Comparison of ENCODE assay signal across 9 mouse cellular contexts in genomic region chr7:140959181-140959901, GRCm38 (mm10). TPM values are rescaled to one million over a fixed set of nuclear protein-coding genes. Genes with fewer than 3 reads are reported as not detected.
DNase-seq lines count a peak whose midpoint lies in the region; ATAC-seq and TF ChIP-seq lines count a peak whose summit lies in the region.
"Had no signal": no experiment of that assay in that cellular context is flagged by ENCODE, and none has a peak within 500 bp of the region (broad histone marks: within the 10 kb centered on the region; RNA-seq: fewer than 3 reads in every experiment).

No protein-coding gene starts in this region.

- peak overlapping the region; percentile 9; the same call in 1 of the 2 replicates for H3K4me3 ChIP-seq in forebrain, embryonic 10.5 days
- H3K4me3 ChIP-seq in forebrain, embryonic 16.5 days (replicated peaks; ENCODE audit: low read length): no peak overlapping the region
- H3K4me3 ChIP-seq in midbrain, postnatal 0 days (ENCODE audit: low read depth, low read length): no peak overlapping the region
- H3K4me3 ChIP-seq in midbrain, embryonic 15.5 days: no peak overlapping the region

- DNase-seq in forebrain, embryonic 10.5 days (ENCODE audit: extremely low spot score, low spot score): no peak
- peak; percentile 51 for DNase-seq in midbrain, postnatal 0 days (ENCODE audit: low spot score)
- peak; percentile 31 for DNase-seq in c-Kit-positive CD71-positive TER-119-negative erythroid progenitor cells, embryonic 14.5 days (ENCODE audit: low read depth)
- DNase-seq in heart, postnatal 14 days: peak; percentile 64 to 67
- peak; percentile 72 for DNase-seq in lung, postnatal 10 days
- DNase-seq in spleen, postnatal 14 days (ENCODE audit: low spot score in 2 of 2): no peak

- peak; percentile 64 for TF ChIP-seq CTCF in midbrain, postnatal 0 days (IDR thresholded peaks at IDR 0.05)

- H3K4me1 ChIP-seq in forebrain, embryonic 10.5 days: peaks cover 66% of the 10 kb centered on the region
- peaks cover 8% of the 10 kb centered on the region for H3K4me1 ChIP-seq in forebrain, embryonic 16.5 days (replicated peaks; ENCODE audit: control insufficient read depth, insufficient read depth, low read length)
- no peaks in the 10 kb centered on the region for H3K4me1 ChIP-seq in midbrain, postnatal 0 days (ENCODE audit: insufficient read depth, low read length)
- H3K4me1 ChIP-seq in midbrain, embryonic 15.5 days: peaks cover 5% of the 10 kb centered on the region

- intact Hi-C loops in heart, postnatal 14 days (cut with DNase I): loop anchor here (2.0 to 5.0 kb wide), 2 partner anchors 49 to 52 kb away; no protein-coding TSS in a partner anchor

- no peaks in the 10 kb centered on the region for H3K9me3 ChIP-seq in forebrain, embryonic 10.5 days
- H3K9me3 ChIP-seq in forebrain, embryonic 16.5 days (ENCODE audit: control insufficient read depth, low read length): no peaks in the 10 kb centered on the region
- no peaks in the 10 kb centered on the region for H3K9me3 ChIP-seq in midbrain, postnatal 0 days (ENCODE audit: low read length)
- no peaks in the 10 kb centered on the region for H3K9me3 ChIP-seq in midbrain, embryonic 15.5 days

- no peak for ATAC-seq in forebrain, embryonic 16.5 days
- ATAC-seq in midbrain, postnatal 0 days (ENCODE audit: low FRiP score): no peak
- no peak for ATAC-seq in midbrain, embryonic 15.5 days (replicated peaks)

- H3K27ac ChIP-seq in forebrain, embryonic 10.5 days: peak overlapping the region; percentile 52; the same call in 1 of the 2 replicates
- no peak overlapping the region for H3K27ac ChIP-seq in forebrain, embryonic 16.5 days (ENCODE audit: low read length)
- no peak overlapping the region for H3K27ac ChIP-seq in midbrain, postnatal 0 days (ENCODE audit: low read depth, low read length)
- H3K27ac ChIP-seq in midbrain, embryonic 15.5 days: no peak overlapping the region

- H3K9ac ChIP-seq in forebrain, embryonic 16.5 days (replicated peaks; ENCODE audit: low read depth, low read length): no peak overlapping the region
- no peak overlapping the region for H3K9ac ChIP-seq in midbrain, postnatal 0 days (replicated peaks; ENCODE audit: low read length, poor library complexity, severe bottlenecking)
- no peak overlapping the region for H3K9ac ChIP-seq in midbrain, embryonic 15.5 days

- H3K36me3 ChIP-seq in forebrain, embryonic 10.5 days (replicated peaks): no peaks in the 10 kb centered on the region
- no peaks in the 10 kb centered on the region for H3K36me3 ChIP-seq in forebrain, embryonic 16.5 days (ENCODE audit: control insufficient read depth, insufficient read depth)
- H3K36me3 ChIP-seq in midbrain, postnatal 0 days (ENCODE audit: insufficient read depth, low read length): no peaks in the 10 kb centered on the region
- no peaks in the 10 kb centered on the region for H3K36me3 ChIP-seq in midbrain, embryonic 15.5 days (replicated peaks)

- H3K4me2 ChIP-seq in forebrain, embryonic 16.5 days (ENCODE audit: low read length): no peak overlapping the region
- no peak overlapping the region for H3K4me2 ChIP-seq in midbrain, postnatal 0 days (ENCODE audit: low read depth, low read length, poor library complexity, severe bottlenecking)
- H3K4me2 ChIP-seq in midbrain, embryonic 15.5 days: no peak overlapping the region

- whole genome bisulfite sequencing in forebrain, embryonic 10.5 days: 2% methylated on average over 9 of the region's 9 CpGs
- under 1% methylated on average over 9 of the region's 9 CpGs for WGBS in forebrain, embryonic 16.5 days
- WGBS in midbrain, postnatal 0 days: 7% methylated on average over 9 of the region's 9 CpGs
- 5% methylated on average over 9 of the region's 9 CpGs for WGBS in midbrain, embryonic 15.5 days

- peaks cover 28% of the 10 kb centered on the region for H3K27me3 ChIP-seq in forebrain, embryonic 10.5 days (ENCODE audit: poor library complexity, severe bottlenecking)
- 0 out of 2 replicates have a peak, but pooled peaks cover 2% of the 10 kb centered on the region for H3K27me3 ChIP-seq in forebrain, embryonic 16.5 days (replicated peaks; ENCODE audit: control insufficient read depth, insufficient read depth, low read length)
- H3K27me3 ChIP-seq in midbrain, postnatal 0 days (ENCODE audit: insufficient read depth, low read length): no peaks in the 10 kb centered on the region
- H3K27me3 ChIP-seq in midbrain, embryonic 15.5 days (replicated peaks): no peaks in the 10 kb centered on the region

RNA-seq across cellular contexts. Expression of gene Ifitm2, which starts 3.6 kb away (rescaled TPM):
- 365 and 397 TPM in 2 replicates for polyA plus RNA-seq in forebrain, embryonic 10.5 days (2016; fragmentation: Nextera tagmentation; extraction: Ambion mirVana)
- 126 and 150 TPM in 2 replicates for polyA plus RNA-seq in forebrain, embryonic 16.5 days (2015; fragmentation: Nextera tagmentation; extraction: Ambion mirVana)
- 66.6 and 79.1 TPM in 2 replicates for total RNA-seq in midbrain, postnatal 0 days (2014; rRNA removed)
- 200 and 218 TPM in 2 replicates for polyA plus RNA-seq in midbrain, postnatal 0 days (2015; fragmentation: Nextera tagmentation; extraction: Ambion mirVana)
- polyA plus RNA-seq in midbrain, embryonic 15.5 days (2015; fragmentation: Nextera tagmentation; extraction: Ambion mirVana): 135 and 145 TPM in 2 replicates
- 100 to 1,000 TPM; 130 TPM for total RNA-seq in heart, postnatal 14 days (2021)

RNA-seq across cellular contexts. Expression of gene Gm45717, which starts 3.6 kb away (rescaled TPM):
- polyA plus RNA-seq in forebrain, embryonic 10.5 days (2016; fragmentation: Nextera tagmentation; extraction: Ambion mirVana): 0.33 TPM in 1 of 2 replicates, not detected in the other
- not detected in 2 replicates for polyA plus RNA-seq in forebrain, embryonic 16.5 days (2015; fragmentation: Nextera tagmentation; extraction: Ambion mirVana)
- total RNA-seq in midbrain, postnatal 0 days (2014; rRNA removed): not detected in 2 replicates
- polyA plus RNA-seq in midbrain, postnatal 0 days (2015; fragmentation: Nextera tagmentation; extraction: Ambion mirVana): 0.81 TPM in 1 of 2 replicates, not detected in the other
- not detected in 2 replicates for polyA plus RNA-seq in midbrain, embryonic 15.5 days (2015; fragmentation: Nextera tagmentation; extraction: Ambion mirVana)
- total RNA-seq in heart, postnatal 14 days (2021): not detected
- polyA plus RNA-seq: large intestine, adult 2 months had no signal

RNA-seq across cellular contexts. Expression of gene Ifitm1, which starts 7.7 kb away (rescaled TPM):
- 3.7 and 4.1 TPM in 2 replicates for polyA plus RNA-seq in forebrain, embryonic 10.5 days (2016; fragmentation: Nextera tagmentation; extraction: Ambion mirVana)
- polyA plus RNA-seq in forebrain, embryonic 16.5 days (2015; fragmentation: Nextera tagmentation; extraction: Ambion mirVana): 9.0 and 11.2 TPM in 2 replicates
- 9.7 and 16.3 TPM in 2 replicates for total RNA-seq in midbrain, postnatal 0 days (2014; rRNA removed)
- 14.6 and 21.2 TPM in 2 replicates for polyA plus RNA-seq in midbrain, postnatal 0 days (2015; fragmentation: Nextera tagmentation; extraction: Ambion mirVana)
- 14.9 and 18.8 TPM in 2 replicates for polyA plus RNA-seq in midbrain, embryonic 15.5 days (2015; fragmentation: Nextera tagmentation; extraction: Ambion mirVana)
- total RNA-seq in heart, postnatal 14 days (2021): 1 to 10 TPM; 3.1 to 4.2 TPM

RNA-seq across cellular contexts. Expression of gene Ifitm5, which starts 9.2 kb away (rescaled TPM):
- polyA plus RNA-seq in forebrain, embryonic 10.5 days (2016; fragmentation: Nextera tagmentation; extraction: Ambion mirVana): 2.0 TPM in 2 replicates
- polyA plus RNA-seq in forebrain, embryonic 16.5 days (2015; fragmentation: Nextera tagmentation; extraction: Ambion mirVana): 0.38 and 2.1 TPM in 2 replicates
- total RNA-seq in midbrain, postnatal 0 days (2014; rRNA removed): 0.99 TPM in 1 of 2 replicates, not detected in the other
- polyA plus RNA-seq in midbrain, postnatal 0 days (2015; fragmentation: Nextera tagmentation; extraction: Ambion mirVana): 0.63 TPM in 1 of 2 replicates, not detected in the other
- polyA plus RNA-seq in midbrain, embryonic 15.5 days (2015; fragmentation: Nextera tagmentation; extraction: Ambion mirVana): 0.65 and 1.1 TPM in 2 replicates
- total RNA-seq in heart, postnatal 14 days (2021): under 1 TPM; 0.38 to 0.80 TPM

RNA-seq across cellular contexts. Expression of gene Pgghg, which starts 18.1 kb away (rescaled TPM):
- 14.2 and 14.5 TPM in 2 replicates for polyA plus RNA-seq in forebrain, embryonic 10.5 days (2016; fragmentation: Nextera tagmentation; extraction: Ambion mirVana)
- polyA plus RNA-seq in forebrain, embryonic 16.5 days (2015; fragmentation: Nextera tagmentation; extraction: Ambion mirVana): 8.9 and 10.1 TPM in 2 replicates
- total RNA-seq in midbrain, postnatal 0 days (2014; rRNA removed): 7.8 and 10.5 TPM in 2 replicates
- 4.3 and 4.4 TPM in 2 replicates for polyA plus RNA-seq in midbrain, postnatal 0 days (2015; fragmentation: Nextera tagmentation; extraction: Ambion mirVana)
- polyA plus RNA-seq in midbrain, embryonic 15.5 days (2015; fragmentation: Nextera tagmentation; extraction: Ambion mirVana): 6.2 and 8.4 TPM in 2 replicates
- total RNA-seq in heart, postnatal 14 days (2021): 1 to 10 TPM; 7.4 to 7.7 TPM

Comparison
In these comparisons a context has a peak if more than half of its experiments do, and no peak if none do; other contexts are left out.
1. DNase-seq: peak in midbrain, postnatal 0 days (single experiment), c-Kit-positive CD71-positive TER-119-negative erythroid progenitor cells, embryonic 14.5 days (single experiment), heart, postnatal 14 days (2 of 2) and lung, postnatal 10 days (single experiment); none in forebrain, embryonic 10.5 days (single experiment) and spleen, postnatal 14 days (0 of 2).